Mouse (Mus musculus) liver, adult 2 months (tissue): ENCODE measurements around the gene Hspa1l. TPM values are rescaled to one million over a fixed set of nuclear protein-coding genes. Genes with fewer than 3 reads are reported as not detected.

Source experiments
- DNase-seq: peaks from one replicate; pipeline ENCODE4 v3.0.0-alpha.2; 2011; ENCODE audit warnings: low read depth, low spot score; ENCODE audit errors: extremely low read depth
- H3K27ac ChIP-seq: fragments of 200-500 bp; replicated peaks from 2 replicates; pipeline ENCODE4 v1.5.1; 2012; ENCODE audit warnings: low read depth, mild to moderate bottlenecking, control low read depth, inconsistent platforms, low read length; ENCODE audit not compliant: insufficient read depth
- H3K27me3 ChIP-seq: fragments of 200-500 bp; 2 replicates; pipeline ENCODE4 v1.6.1; 2012; ENCODE audit warnings: mild to moderate bottlenecking, moderate library complexity, low read length, inconsistent platforms; ENCODE audit not compliant: control insufficient read depth, insufficient read depth
- H3K36me3 ChIP-seq: fragments of 200-500 bp; 2 replicates; pipeline ENCODE4 v1.6.1; 2012; ENCODE audit warnings: low read length, inconsistent platforms; ENCODE audit not compliant: control insufficient read depth, insufficient read depth
- H3K4me1 ChIP-seq: fragments of 200-500 bp; 2 replicates; pipeline ENCODE4 v1.6.1; 2011; ENCODE audit warnings: low read length; ENCODE audit not compliant: control insufficient read depth, insufficient read depth
- H3K4me3 ChIP-seq: fragments of 200-500 bp; 2 replicates; pipeline ENCODE4 v1.5.1; 2011; ENCODE audit warnings: low read depth, mild to moderate bottlenecking, control low read depth, low read length, moderate library complexity; ENCODE audit not compliant: insufficient read depth
- H3K79me2 ChIP-seq: fragments of 200-500 bp; 2 replicates; pipeline ENCODE4 v1.6.1; 2012; ENCODE audit warnings: inconsistent platforms, mild to moderate bottlenecking, low read length, moderate library complexity; ENCODE audit not compliant: control insufficient read depth, insufficient read depth
- H3K9ac ChIP-seq: fragments of 200-500 bp; 2 replicates; pipeline ENCODE4 v1.6.1; 2012; ENCODE audit warnings: low read depth, mild to moderate bottlenecking, control low read depth, inconsistent platforms, low read length
- CTCF ChIP-seq: fragments of 200-500 bp; IDR thresholded peaks from 2 replicates; pipeline ENCODE4 v1.5.1; 2011; ENCODE audit warnings: low read depth, low read length, control low read depth
- POLR2A ChIP-seq: fragments of 200-500 bp; IDR thresholded peaks from 2 replicates; pipeline ENCODE4 v1.6.1; 2011; ENCODE audit warnings: low read length, control low read depth; ENCODE audit not compliant: insufficient read depth; ENCODE audit errors: extremely low read depth
- WGBS: fragments of 180-500 bp; shearing (Covaris S2); methylation state at CpG from one replicate; pipeline ENCODE4 v1.1.7; 2018; 5-methylcytosine and 5-hydroxymethylcytosine counted together
- polyA plus RNA-seq: library from polyadenylated mRNA; depleted of rRNA; stranded (reverse); fragments of >200 nt; gene quantifications from 2 replicates; pipeline ENCODE4 v1.2.3, GENCODE M21; 2012
- total RNA-seq: library from RNA; depleted of rRNA; stranded (reverse); fragments of >200 nt; gene quantifications from 2 replicates; pipeline ENCODE4 v1.2.3, GENCODE M21; 2014

Gene Hspa1l
- total and polyA plus RNA-seq, 2 experiments, result 0.18 TPM; not detected in 1

GRCm38 (mm10) chr17:34949553-34949969 lies 22.9 kb upstream of the Hspa1l start:
- H3K27me3 ChIP-seq, result no peaks in the 10 kb centered on the region
- peaks cover 7% of the 10 kb centered on the region for H3K4me1 ChIP-seq
- H3K36me3 ChIP-seq, result peaks cover 7% of the 10 kb centered on the region; the same call in 1 of the 2 replicates
- no peak overlapping the region for H3K9ac ChIP-seq
- no peak overlapping the region for H3K27ac ChIP-seq
- TF ChIP-seq POLR2A (no peak), CTCF (no peak)
- no peak overlapping the region for H3K4me3 ChIP-seq
- DNase-seq, result no peak
- 70% methylated on average over 4 of the region's 4 CpGs for WGBS
- H3K79me2 ChIP-seq, result peaks cover 5% of the 10 kb centered on the region; the same call in 1 of the 2 replicates

- Histone ChIP-seq H3K4me1 (peaks cover 7% of the 10 kb centered on the region), H3K9ac (peak overlapping the region; percentile 86), H3K4me3 (no peak overlapping the region), H3K27me3 (no peaks in the 10 kb centered on the region), H3K79me2 (peaks cover 5% of the 10 kb centered on the region; the same call in 1 of the 2 replicates), H3K27ac (no peak overlapping the region), H3K36me3 (peaks cover 7% of the 10 kb centered on the region; the same call in 1 of the 2 replicates)
- TF ChIP-seq POLR2A (no peak), CTCF (no peak)
- DNase-seq, result no peak
- 34% methylated on average over 10 of the region's 10 CpGs for WGBS
These were observed 21.7 kb upstream of the Hspa1l start for GRCm38 (mm10) chr17:34950514-34951455.

DNA sequence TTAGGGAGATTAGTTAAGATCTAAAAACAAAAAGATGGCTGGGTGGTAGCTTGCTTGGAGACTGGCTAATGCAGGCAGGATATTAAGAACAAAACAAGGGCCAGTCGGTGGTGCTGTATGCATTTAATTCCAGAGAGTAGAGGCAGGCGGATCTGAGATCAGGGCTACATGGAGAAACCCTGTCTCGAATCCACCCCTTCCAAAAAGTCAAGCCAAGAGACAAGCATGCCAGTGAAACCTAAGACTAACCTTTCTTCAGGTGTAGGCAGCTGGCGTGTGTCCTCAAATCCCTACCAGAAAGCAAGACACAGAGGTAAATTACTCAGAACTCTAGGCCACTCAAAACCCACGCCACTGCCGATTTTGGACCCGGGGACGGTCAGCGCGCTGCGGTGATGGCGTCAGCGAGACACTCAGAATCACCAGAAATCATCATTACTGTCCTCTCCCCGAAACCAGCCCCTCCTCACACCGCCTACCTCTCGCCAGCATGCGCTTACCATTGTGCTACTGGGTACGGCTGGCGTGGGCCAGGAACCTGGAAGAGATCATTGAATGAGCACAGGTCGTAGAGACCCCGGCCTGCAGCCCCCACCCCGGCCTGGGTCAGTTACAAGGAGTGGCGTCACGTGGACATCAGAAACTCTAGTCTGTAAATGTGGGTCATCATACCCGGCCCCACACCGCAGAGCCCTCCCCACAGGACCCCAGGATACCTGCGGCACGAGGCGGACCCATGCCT lies 20.7 kb upstream of the Hspa1l start:
- Histone ChIP-seq H3K27ac (peak overlapping the region; percentile 55), H3K4me3 (peak overlapping the region; percentile 90), H3K27me3 (no peaks in the 10 kb centered on the region), H3K36me3 (peaks cover 7% of the 10 kb centered on the region; the same call in 1 of the 2 replicates), H3K9ac (peak overlapping the region; percentile 86), H3K4me1 (peaks cover 9% of the 10 kb centered on the region), H3K79me2 (peaks cover 5% of the 10 kb centered on the region; the same call in 1 of the 2 replicates)
- WGBS, result 1% methylated on average over 29 of the region's 29 CpGs
- TF ChIP-seq POLR2A, result no peak
- no peak for TF ChIP-seq CTCF
- no peak for DNase-seq

- WGBS, result under 1% methylated on average over 23 of the region's 23 CpGs
- DNase-seq, result peak; percentile 76
- TF ChIP-seq CTCF (peak; percentile 52; the same call in 1 of the 2 replicates), POLR2A (peak; percentile 96)
- peak overlapping the region; percentile 86 for H3K9ac ChIP-seq
- peaks cover 7% of the 10 kb centered on the region; the same call in 1 of the 2 replicates for H3K36me3 ChIP-seq
- H3K4me3 ChIP-seq, result peak overlapping the region; percentile 90
- peak overlapping the region; percentile 66 for H3K27ac ChIP-seq
- H3K79me2 ChIP-seq, result peaks cover 5% of the 10 kb centered on the region; the same call in 1 of the 2 replicates
- H3K27me3 ChIP-seq, result no peaks in the 10 kb centered on the region
- peaks cover 8% of the 10 kb centered on the region for H3K4me1 ChIP-seq
These were observed 20.0 kb upstream of the Hspa1l start for GRCm38 (mm10) chr17:34952378-34953040.

GRCm38 (mm10) chr17:34953258-34953657 lies 19.2 kb upstream of the Hspa1l start:
- H3K4me1 ChIP-seq, result peaks cover 7% of the 10 kb centered on the region
- peaks cover 7% of the 10 kb centered on the region; the same call in 1 of the 2 replicates for H3K36me3 ChIP-seq
- H3K4me3 ChIP-seq, result no peak overlapping the region
- H3K27ac ChIP-seq, result no peak overlapping the region; the same call in 1 of the 2 replicates
- TF ChIP-seq POLR2A, result no peak
- TF ChIP-seq CTCF, result no peak
- no peaks in the 10 kb centered on the region for H3K27me3 ChIP-seq
- 89% methylated on average over 3 of the region's 3 CpGs for WGBS
- peaks cover 5% of the 10 kb centered on the region; the same call in 1 of the 2 replicates for H3K79me2 ChIP-seq
- DNase-seq, result no peak
- no peak overlapping the region for H3K9ac ChIP-seq
